Mouse (Mus musculus) spleen, embryonic (tissue): ENCODE results near the gene Aagab.

Experiments
- CTCF ChIA-PET: fragments of 350-600 bp; sonication (Branson Sonifier 250); formaldehyde crosslinking; loops from one replicate; lab custom pipeline; 2022; lab: Charles Lee

The Aagab gene

GRCm38 (mm10) chr9:63672797-63673493, 70.5 kb downstream of the Aagab start:
- CTCF ChIA-PET = no interaction called here

- CTCF ChIA-PET = no interaction called here
Observed at GRCm38 (mm10) chr9:63673494-63673805, 71.0 kb downstream of the Aagab start.

GRCm38 (mm10) chr9:63674613-63675012, 72.2 kb downstream of the Aagab start:
- CTCF ChIA-PET = no interaction called here

- CTCF ChIA-PET = no interaction called here
Observed at GRCm38 (mm10) chr9:63677621-63678020, 75.2 kb downstream of the Aagab start.

GRCm38 (mm10) chr9:63678076-63678475, 75.6 kb downstream of the Aagab start:
- CTCF ChIA-PET = no interaction called here

GRCm38 (mm10) chr9:63682301-63682700, 79.8 kb downstream of the Aagab start:
- CTCF ChIA-PET = interaction anchor here (0.6 kb wide), 1 partner anchor 68 kb away, joined by 6 read pairs; no protein-coding TSS in a partner anchor

- CTCF ChIA-PET = no interaction called here
Observed at GRCm38 (mm10) chr9:63682943-63683342, 80.5 kb downstream of the Aagab start.

GRCm38 (mm10) chr9:63684277-63684676, 81.8 kb downstream of the Aagab start:
- CTCF ChIA-PET = interaction anchor here (0.7 kb wide), 1 partner anchor 14 kb away, joined by 3 read pairs; no protein-coding TSS in a partner anchor

GRCm38 (mm10) chr9:63685352-63685751, 82.9 kb downstream of the Aagab start:
- CTCF ChIA-PET = no interaction called here

- CTCF ChIA-PET = no interaction called here
Observed at GRCm38 (mm10) chr9:63687413-63688015, 85.1 kb downstream of the Aagab start.

- CTCF ChIA-PET = no interaction called here
Observed at GRCm38 (mm10) chr9:63690511-63690910, 88.1 kb downstream of the Aagab start.

GRCm38 (mm10) chr9:63691960-63692359, 89.5 kb downstream of the Aagab start:
- CTCF ChIA-PET = no interaction called here
